Mouse (Mus musculus): ENCODE measurements around the gene A4gnt. TPM values are rescaled to one million over a fixed set of nuclear protein-coding genes. Genes with fewer than 3 reads are reported as not detected.
"Not testable (repeated sequence)": the region's sequence is repeated elsewhere in the genome, so short reads cannot be mapped to it uniquely, and the experiment has no call there.

The A4gnt gene
- not detected in 2 replicates for polyA plus RNA-seq (2015; fragmentation: Nextera tagmentation; extraction: Ambion mirVana)

GRCm38 (mm10) chr9:99612202-99612601 lies at the start of gene A4gnt:
A4gnt (plus strand) TSS chr9:99612502.
- 46% methylated on average over 2 of the region's 2 CpGs for WGBS
- Histone ChIP-seq H3K4me3 (no peak within 1 kb of the TSS), H3K27ac (no peak within 1 kb of the TSS), H3K9ac (no peak within 1 kb of the TSS), H3K27me3 (peaks cover 3% of the 10 kb centered on the region; the same call in 1 of the 2 replicates), H3K4me1 (no peaks in the 10 kb centered on the region), H3K36me3 (no peaks in the 10 kb centered on the region), H3K4me2 (replicated peaks) (no peak within 1 kb of the TSS), H3K9me3 (no peaks in the 10 kb centered on the region)
- no peak for ATAC-seq (ENCODE audit: low FRiP score, low read depth)

- no peak overlapping the region for H3K9ac ChIP-seq
- H3K9me3 ChIP-seq, result no peaks in the 10 kb centered on the region
- H3K4me1 ChIP-seq, result peaks cover 11% of the 10 kb centered on the region
- H3K36me3 ChIP-seq, result no peaks in the 10 kb centered on the region
- H3K4me2 ChIP-seq (replicated peaks), result no peak overlapping the region
- 20% methylated on average over 11 of the region's 11 CpGs for WGBS
- no peak for ATAC-seq (ENCODE audit: low FRiP score, low read depth)
- H3K4me3 ChIP-seq, result no peak overlapping the region
- no peak overlapping the region for H3K27ac ChIP-seq
- no peaks in the 10 kb centered on the region for H3K27me3 ChIP-seq
Measured at GRCm38 (mm10) chr9:99563714-99564113, 48.6 kb upstream of the A4gnt start.

GRCm38 (mm10) chr9:99568023-99568346 lies 44.3 kb upstream of the A4gnt start:
- no peaks in the 10 kb centered on the region for H3K9me3 ChIP-seq
- no peaks in the 10 kb centered on the region; the same call in 1 of the 2 replicates for H3K27me3 ChIP-seq
- H3K4me1 ChIP-seq, result peaks cover 17% of the 10 kb centered on the region
- WGBS, result 2% methylated on average over 15 of the region's 15 CpGs
- ATAC-seq (ENCODE audit: low FRiP score, low read depth), result peak; percentile 49
- H3K36me3 ChIP-seq, result no peaks in the 10 kb centered on the region
- peak overlapping the region; percentile 96 for H3K27ac ChIP-seq
- peak overlapping the region; percentile 95 for H3K4me3 ChIP-seq
- peak overlapping the region; percentile 93 for H3K9ac ChIP-seq
- peak overlapping the region; percentile 96 for H3K4me2 ChIP-seq (replicated peaks)

GRCm38 (mm10) chr9:99568347-99569070 lies 43.8 kb upstream of the A4gnt start, which contains the start of gene Armc8:
Armc8 (minus strand) TSS chr9:99568899.
- Histone ChIP-seq H3K9me3 (no peaks in the 10 kb centered on the region), H3K27ac (peak within 1 kb of the TSS; percentile 96), H3K4me1 (peaks cover 17% of the 10 kb centered on the region), H3K4me2 (replicated peaks) (peak within 1 kb of the TSS; percentile 96), H3K27me3 (no peaks in the 10 kb centered on the region; the same call in 1 of the 2 replicates), H3K9ac (peak within 1 kb of the TSS; percentile 93), H3K4me3 (peak within 1 kb of the TSS; percentile 95), H3K36me3 (no peaks in the 10 kb centered on the region)
- under 1% methylated on average over 70 of the region's 70 CpGs for WGBS
- ATAC-seq (ENCODE audit: low FRiP score, low read depth), result peak; percentile 94

GRCm38 (mm10) chr9:99569071-99569397 lies 43.3 kb upstream of the A4gnt start:
- H3K4me2 ChIP-seq (replicated peaks), result peak overlapping the region; percentile 96
- peak overlapping the region; percentile 95 for H3K4me3 ChIP-seq
- H3K4me1 ChIP-seq, result peaks cover 17% of the 10 kb centered on the region
- 2% methylated on average over 9 of the region's 9 CpGs for WGBS
- H3K27me3 ChIP-seq, result no peaks in the 10 kb centered on the region; the same call in 1 of the 2 replicates
- ATAC-seq (ENCODE audit: low FRiP score, low read depth), result 0 out of 2 replicates have a peak, but pooled peaks have one; percentile 64
- peak overlapping the region; percentile 96 for H3K27ac ChIP-seq
- no peaks in the 10 kb centered on the region for H3K9me3 ChIP-seq
- H3K36me3 ChIP-seq, result no peaks in the 10 kb centered on the region
- H3K9ac ChIP-seq, result peak overlapping the region; percentile 93

GRCm38 (mm10) chr9:99575677-99576480 lies 36.4 kb upstream of the A4gnt start, which contains the start of gene Dbr1:
Dbr1 (plus strand) TSS chr9:99575799.
- Histone ChIP-seq H3K9ac (peak within 1 kb of the TSS; percentile 96), H3K4me2 (replicated peaks) (peak within 1 kb of the TSS; percentile 81), H3K9me3 (no peaks in the 10 kb centered on the region), H3K27me3 (no peaks in the 10 kb centered on the region; the same call in 1 of the 2 replicates), H3K27ac (peak within 1 kb of the TSS; percentile 74; the same call in 1 of the 2 replicates), H3K36me3 (peaks cover 14% of the 10 kb centered on the region), H3K4me3 (peak within 1 kb of the TSS; percentile 95), H3K4me1 (peaks cover 10% of the 10 kb centered on the region)
- WGBS, result under 1% methylated on average over 57 of the region's 57 CpGs
- ATAC-seq (ENCODE audit: low FRiP score, low read depth), result peak; percentile 94

- Histone ChIP-seq H3K36me3 (peaks cover 54% of the 10 kb centered on the region), H3K9me3 (no peaks in the 10 kb centered on the region), H3K4me1 (peaks cover 10% of the 10 kb centered on the region), H3K27ac (no peak overlapping the region), H3K27me3 (no peaks in the 10 kb centered on the region), H3K4me2 (replicated peaks) (no peak overlapping the region), H3K9ac (no peak overlapping the region), H3K4me3 (no peak overlapping the region)
- no peak for ATAC-seq (ENCODE audit: low FRiP score, low read depth)
- WGBS, result 53% methylated on average over 2 of the region's 2 CpGs
Measured at GRCm38 (mm10) chr9:99580655-99581054, 31.6 kb upstream of the A4gnt start.

- no peak overlapping the region for H3K27ac ChIP-seq
- 0 out of 2 replicates have a peak, but pooled peaks have one; percentile 36 for ATAC-seq (ENCODE audit: low FRiP score, low read depth)
- no peaks in the 10 kb centered on the region for H3K27me3 ChIP-seq
- no peaks in the 10 kb centered on the region for H3K9me3 ChIP-seq
- H3K36me3 ChIP-seq, result peaks cover 26% of the 10 kb centered on the region
- H3K4me1 ChIP-seq, result no peaks in the 10 kb centered on the region
- no peak overlapping the region for H3K4me2 ChIP-seq (replicated peaks)
- no peak overlapping the region for H3K9ac ChIP-seq
- WGBS, result 27% methylated on average over 8 of the region's 8 CpGs
- no peak overlapping the region for H3K4me3 ChIP-seq
Measured at GRCm38 (mm10) chr9:99587505-99588202, 24.6 kb upstream of the A4gnt start.

GRCm38 (mm10) chr9:99591144-99591543 lies 21.2 kb upstream of the A4gnt start:
- no peaks in the 10 kb centered on the region for H3K36me3 ChIP-seq
- H3K9ac ChIP-seq, result no peak overlapping the region
- no peaks in the 10 kb centered on the region for H3K27me3 ChIP-seq
- H3K4me1 ChIP-seq, result no peaks in the 10 kb centered on the region
- no peak overlapping the region for H3K4me2 ChIP-seq (replicated peaks)
- H3K27ac ChIP-seq, result no peak overlapping the region
- 74% methylated on average over 8 of the region's 8 CpGs for WGBS
- H3K9me3 ChIP-seq, result no peaks in the 10 kb centered on the region
- no peak for ATAC-seq (ENCODE audit: low FRiP score, low read depth)
- H3K4me3 ChIP-seq, result no peak overlapping the region

- not testable (repeated sequence) for H3K4me1 ChIP-seq; H3K36me3 ChIP-seq; H3K4me2 ChIP-seq (replicated peaks); H3K9me3 ChIP-seq; H3K4me3 ChIP-seq; H3K9ac ChIP-seq; H3K27me3 ChIP-seq; H3K27ac ChIP-seq; ATAC-seq (ENCODE audit: low FRiP score, low read depth)
- 94% methylated on average over 6 of the region's 6 CpGs for WGBS
Measured at GRCm38 (mm10) chr9:99599127-99599526, 13.2 kb upstream of the A4gnt start.

- Histone ChIP-seq H3K27ac (no peak overlapping the region), H3K9ac (no peak overlapping the region), H3K9me3 (no peaks in the 10 kb centered on the region), H3K36me3 (no peaks in the 10 kb centered on the region), H3K27me3 (peaks cover 1% of the 10 kb centered on the region; the same call in 1 of the 2 replicates), H3K4me1 (no peaks in the 10 kb centered on the region), H3K4me3 (no peak overlapping the region), H3K4me2 (replicated peaks) (no peak overlapping the region)
- ATAC-seq (ENCODE audit: low FRiP score, low read depth), result no peak
- 57% methylated on average over 2 of the region's 2 CpGs for WGBS
Measured at GRCm38 (mm10) chr9:99603566-99603965, 8.7 kb upstream of the A4gnt start.

- Histone ChIP-seq H3K4me3 (no peak overlapping the region), H3K27ac (no peak overlapping the region), H3K4me1 (no peaks in the 10 kb centered on the region), H3K4me2 (replicated peaks) (no peak overlapping the region), H3K27me3 (no peaks in the 10 kb centered on the region), H3K9ac (no peak overlapping the region), H3K9me3 (no peaks in the 10 kb centered on the region), H3K36me3 (no peaks in the 10 kb centered on the region)
- ATAC-seq (ENCODE audit: low FRiP score, low read depth), result no peak
- 93% methylated on average over 8 of the region's 8 CpGs for WGBS
Measured at GRCm38 (mm10) chr9:99619688-99620087, 7.4 kb downstream of the A4gnt start.
